Mouse (Mus musculus) forebrain, embryonic 14.5 days (tissue): Measurements from ENCODE around the gene Fam13a. TPM values are rescaled to one million over a fixed set of nuclear protein-coding genes. Genes with fewer than 3 reads are reported as not detected.

ENCODE experiments used
- ATAC-seq: fragments of 200-750 bp; cut with Nextera tagmentation; 2 replicates; pipeline ENCODE4 v1.8.0; 2017; ENCODE audit warnings: mild to moderate bottlenecking, moderate library complexity
- DNase-seq: peaks from one replicate; pipeline ENCODE4 v3.0.0-alpha.2; 2015; ENCODE audit warnings: low spot score
- H3K27ac ChIP-seq: fragments of 300-500 bp; sonication (generic); 2 replicates; pipeline ENCODE4 v1.5.1; 2014; ENCODE audit warnings: low read depth, mild to moderate bottlenecking, control low read depth, low read length, moderate library complexity
- H3K27me3 ChIP-seq: fragments of 300-500 bp; sonication (generic); replicated peaks from 2 replicates; pipeline ENCODE4 v1.6.1; 2014; ENCODE audit warnings: low read length, control low read depth, mixed read lengths; ENCODE audit not compliant: control insufficient read depth, insufficient read depth
- H3K36me3 ChIP-seq: fragments of 300-500 bp; sonication (generic); 2 replicates; pipeline ENCODE4 v1.6.1; 2014; ENCODE audit warnings: low read length, control low read depth; ENCODE audit not compliant: control insufficient read depth, insufficient read depth
- H3K4me1 ChIP-seq: fragments of 300-500 bp; sonication (generic); 2 replicates; pipeline ENCODE4 v1.6.1; 2014; ENCODE audit warnings: antibody characterized with exemption, low read length, control low read depth; ENCODE audit not compliant: control insufficient read depth, insufficient read depth
- H3K4me2 ChIP-seq: fragments of 300-500 bp; sonication (generic); 2 replicates; pipeline ENCODE4 v1.6.1; 2014; ENCODE audit warnings: mild to moderate bottlenecking, control low read depth, low read length
- H3K4me3 ChIP-seq: fragments of 300-500 bp; sonication (generic); 2 replicates; pipeline ENCODE4 v1.5.1; 2014; ENCODE audit warnings: low read depth, low read length, control low read depth
- H3K9ac ChIP-seq: fragments of 300-500 bp; sonication (generic); 2 replicates; pipeline ENCODE4 v1.6.1; 2014; ENCODE audit warnings: mild to moderate bottlenecking, low read length, control low read depth, moderate library complexity
- H3K9me3 ChIP-seq: fragments of 300-500 bp; sonication (generic); replicated peaks from 2 replicates; pipeline ENCODE4 v1.6.1; 2016; ENCODE audit warnings: low read length, control low read depth, mixed read lengths; ENCODE audit not compliant: control insufficient read depth
- WGBS: fragments of 180-500 bp; shearing (Covaris S2); extraction: QIAGEN DNeasy Blood & Tissue Kit; methylation state at CpG from one replicate; pipeline ENCODE4 v1.1.7; 2014; 5-methylcytosine and 5-hydroxymethylcytosine counted together
- polyA plus RNA-seq: library from polyadenylated mRNA; unstranded; fragments of >200 nt; fragmentation: Nextera tagmentation; extraction: Ambion mirVana; gene quantifications from 2 replicates; pipeline ENCODE4 v1.2.1, GENCODE M21; 2014

Gene Fam13a
- polyA plus RNA-seq, 1 experiment from 2014 or later, result 6.5 TPM

- no peaks in the 10 kb centered on the region for H3K4me1 ChIP-seq
- no peak for DNase-seq
- no peak overlapping the region for H3K9ac ChIP-seq
- no peaks in the 10 kb centered on the region for H3K9me3 ChIP-seq
- H3K36me3 ChIP-seq, result no peaks in the 10 kb centered on the region
- H3K4me2 ChIP-seq, result no peak overlapping the region
- H3K27me3 ChIP-seq, result no peaks in the 10 kb centered on the region
- ATAC-seq, result no peak
- H3K27ac ChIP-seq, result no peak overlapping the region
- H3K4me3 ChIP-seq, result no peak overlapping the region
- 78% methylated on average over 2 of the region's 2 CpGs for WGBS
Measured at GRCm38 (mm10) chr6:59014760-59015159, 9.6 kb downstream of the Fam13a start.

- no peak overlapping the region for H3K27ac ChIP-seq
Measured at GRCm38 (mm10) chr6:59014088-59014759, 10.1 kb downstream of the Fam13a start.

GRCm38 (mm10) chr6:59010792-59011191 is 13.6 kb downstream of the Fam13a start:
- Histone ChIP-seq H3K4me2 (no peak overlapping the region), H3K4me1 (no peaks in the 10 kb centered on the region), H3K36me3 (no peaks in the 10 kb centered on the region), H3K27ac (no peak overlapping the region), H3K9me3 (no peaks in the 10 kb centered on the region), H3K27me3 (no peaks in the 10 kb centered on the region), H3K4me3 (no peak overlapping the region), H3K9ac (no peak overlapping the region)
- WGBS, result 97% methylated on average over 3 of the region's 3 CpGs
- no peak for DNase-seq
- ATAC-seq, result no peak

More at GRCm38 (mm10) chr6:59014088-59014759, 10.1 kb downstream of the Fam13a start:
- ATAC-seq (no peak), DNase-seq (no peak)
- Histone ChIP-seq H3K4me1 (no peaks in the 10 kb centered on the region), H3K9ac (no peak overlapping the region), H3K27me3 (no peaks in the 10 kb centered on the region), H3K9me3 (no peaks in the 10 kb centered on the region), H3K4me3 (no peak overlapping the region), H3K4me2 (no peak overlapping the region), H3K36me3 (no peaks in the 10 kb centered on the region)
- WGBS, result 75% methylated on average over 8 of the region's 8 CpGs

- no peaks in the 10 kb centered on the region for H3K36me3 ChIP-seq
- no peak overlapping the region for H3K27ac ChIP-seq
- H3K27me3 ChIP-seq, result no peaks in the 10 kb centered on the region
- no peak overlapping the region for H3K4me2 ChIP-seq
- WGBS, result 94% methylated on average over 5 of the region's 5 CpGs
- H3K9me3 ChIP-seq, result no peaks in the 10 kb centered on the region
- no peaks in the 10 kb centered on the region for H3K4me1 ChIP-seq
- no peak for DNase-seq
- no peak overlapping the region for H3K9ac ChIP-seq
- no peak for ATAC-seq
- no peak overlapping the region for H3K4me3 ChIP-seq
Measured at GRCm38 (mm10) chr6:59004630-59005029, 19.7 kb downstream of the Fam13a start.

GRCm38 (mm10) chr6:58999044-58999453 is 25.3 kb downstream of the Fam13a start:
- Histone ChIP-seq H3K4me2 (no peak overlapping the region), H3K4me3 (no peak overlapping the region), H3K27ac (no peak overlapping the region), H3K9ac (no peak overlapping the region), H3K36me3 (no peaks in the 10 kb centered on the region), H3K27me3 (no peaks in the 10 kb centered on the region), H3K4me1 (no peaks in the 10 kb centered on the region; the same call in 1 of the 2 replicates), H3K9me3 (no peaks in the 10 kb centered on the region)
- ATAC-seq (0 out of 2 replicates have a peak, but pooled peaks have one; percentile 20), DNase-seq (peak; percentile 33)
- WGBS, result 17% methylated on average over 4 of the region's 4 CpGs

- no peak overlapping the region for H3K27ac ChIP-seq
- no peaks in the 10 kb centered on the region for H3K9me3 ChIP-seq
- ATAC-seq, result no peak
- H3K4me1 ChIP-seq, result no peaks in the 10 kb centered on the region; the same call in 1 of the 2 replicates
- 50% methylated on average over 4 of the region's 4 CpGs for WGBS
- H3K9ac ChIP-seq, result no peak overlapping the region
- no peaks in the 10 kb centered on the region for H3K36me3 ChIP-seq
- no peak overlapping the region for H3K4me2 ChIP-seq
- H3K4me3 ChIP-seq, result no peak overlapping the region
- DNase-seq, result no peak
- H3K27me3 ChIP-seq, result no peaks in the 10 kb centered on the region
Measured at GRCm38 (mm10) chr6:58998528-58998927, 25.8 kb downstream of the Fam13a start.

GRCm38 (mm10) chr6:58989149-58989548 is 35.2 kb downstream of the Fam13a start:
- DNase-seq, result no peak
- WGBS, result 82% methylated on average over 3 of the region's 3 CpGs
- Histone ChIP-seq H3K9me3 (no peaks in the 10 kb centered on the region), H3K27me3 (no peaks in the 10 kb centered on the region), H3K4me2 (no peak overlapping the region), H3K9ac (no peak overlapping the region), H3K36me3 (no peaks in the 10 kb centered on the region), H3K4me1 (no peaks in the 10 kb centered on the region), H3K4me3 (no peak overlapping the region), H3K27ac (no peak overlapping the region)
- ATAC-seq, result no peak

- Histone ChIP-seq H3K4me1 (no peaks in the 10 kb centered on the region), H3K4me3 (no peak overlapping the region), H3K4me2 (no peak overlapping the region), H3K27ac (no peak overlapping the region), H3K27me3 (no peaks in the 10 kb centered on the region), H3K9me3 (no peaks in the 10 kb centered on the region), H3K36me3 (no peaks in the 10 kb centered on the region), H3K9ac (no peak overlapping the region)
- WGBS, result 89% methylated on average over 2 of the region's 2 CpGs
- ATAC-seq, result no peak
- DNase-seq, result no peak
Measured at GRCm38 (mm10) chr6:58988706-58989105, 35.6 kb downstream of the Fam13a start.

- no peak for ATAC-seq
- Histone ChIP-seq H3K27me3 (no peaks in the 10 kb centered on the region), H3K27ac (no peak overlapping the region), H3K9ac (no peak overlapping the region), H3K36me3 (no peaks in the 10 kb centered on the region), H3K4me3 (no peak overlapping the region), H3K9me3 (no peaks in the 10 kb centered on the region), H3K4me1 (no peaks in the 10 kb centered on the region), H3K4me2 (no peak overlapping the region)
- 96% methylated on average over 5 of the region's 5 CpGs for WGBS
- DNase-seq, result no peak
Measured at GRCm38 (mm10) chr6:58987166-58987565, 37.2 kb downstream of the Fam13a start.
